Mouse (Mus musculus): ENCODE measurements around the gene Phc3. TPM values are rescaled to one million over a fixed set of nuclear protein-coding genes. Genes with fewer than 3 reads are reported as not detected.

Phc3 gene
- 10 to 100 TPM; 33.2 to 34.8 TPM for total RNA-seq (2021)

DNA sequence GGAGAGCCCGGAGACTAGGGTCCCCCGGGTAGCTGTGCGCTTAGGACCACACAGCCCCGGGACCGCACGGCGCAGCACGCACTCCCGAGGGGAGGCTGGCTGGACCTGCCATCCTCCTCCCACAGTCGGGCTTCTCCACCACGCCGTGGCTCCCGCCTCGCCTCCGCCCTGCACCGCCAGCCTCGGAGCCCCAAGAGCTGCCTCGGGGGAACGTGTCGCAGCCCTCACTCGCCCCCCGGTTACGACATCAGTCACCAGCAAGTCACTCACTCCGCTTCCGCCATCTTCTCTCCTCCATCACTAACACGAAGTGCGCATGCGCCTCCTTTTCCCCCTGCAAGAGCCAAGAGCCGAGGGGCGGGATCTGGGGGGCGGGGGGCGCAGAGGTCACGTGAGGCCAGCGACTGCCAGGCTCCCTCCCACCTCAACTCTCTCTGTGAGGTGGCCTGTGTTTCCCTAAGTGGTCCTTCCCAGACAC is at the start of gene Phc3:
Gene Phc3, minus strand, starts transcription at position 312 of the 478 bp plus-strand sequence.
- intact Hi-C loops (cut with DNase I): loop anchor here (10.0 kb wide), 2 partner anchors 166 to 364 kb away; partner anchors contain the start of gene Mynn
- DNase-seq (ENCODE audit: extremely low spot score in 1 of 2, low spot score in 2 of 2): peak; percentile 91 to 97

DNA sequence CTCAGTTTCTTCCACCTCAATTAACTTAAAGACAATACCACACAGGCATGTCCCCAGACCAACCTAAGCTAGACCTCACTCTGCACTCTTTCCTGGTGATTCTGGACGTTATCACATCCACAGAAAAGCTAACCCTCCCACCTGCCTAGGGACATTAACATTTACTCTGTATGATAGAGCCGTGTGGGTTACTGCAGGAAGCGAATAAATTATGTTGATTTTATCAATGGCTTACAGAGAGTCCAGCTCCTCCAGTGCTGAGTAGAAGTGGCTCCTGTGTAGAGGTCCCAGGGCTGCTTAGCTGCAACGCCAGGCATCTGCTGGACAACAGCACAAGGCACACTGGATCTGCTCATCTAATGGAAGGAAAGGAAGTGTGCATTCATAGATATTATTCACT is 48.4 kb upstream of the Phc3 start:
- intact Hi-C loops (cut with DNase I): no loop called here
- no peak for DNase-seq (ENCODE audit: extremely low spot score in 1 of 2, low spot score in 2 of 2)

DNA sequence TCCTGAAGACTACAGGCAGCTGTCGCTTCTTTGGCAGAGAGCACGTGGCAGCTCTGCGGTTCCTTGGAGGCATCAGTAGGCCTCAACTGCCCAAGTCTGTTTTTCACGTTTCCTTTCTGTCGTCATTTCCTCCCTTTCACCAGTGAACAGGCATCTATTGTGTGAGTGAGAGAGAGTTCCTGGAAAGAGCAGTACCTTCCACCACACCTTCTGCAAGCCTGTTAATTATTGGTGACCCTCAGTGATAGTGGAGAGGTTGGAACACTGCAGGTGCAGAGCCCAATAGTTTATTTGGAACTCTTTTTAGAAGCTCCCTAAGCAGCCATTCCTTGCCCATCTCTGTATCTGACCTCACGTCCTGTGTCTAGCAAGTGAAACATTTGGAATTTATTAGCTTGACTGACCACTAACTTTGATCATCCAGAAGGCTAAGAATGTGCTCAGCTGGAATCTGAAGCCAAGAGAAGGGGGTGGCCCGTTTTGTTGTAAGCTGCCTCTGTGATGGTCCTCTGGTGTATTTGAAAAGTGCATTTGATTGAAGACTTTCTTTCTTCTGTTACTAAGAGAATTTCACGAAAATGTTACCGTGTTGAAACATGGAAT is 47.5 kb upstream of the Phc3 start:
- intact Hi-C loops (cut with DNase I): no loop called here
- DNase-seq (ENCODE audit: extremely low spot score in 1 of 2, low spot score in 2 of 2): no peak

DNA sequence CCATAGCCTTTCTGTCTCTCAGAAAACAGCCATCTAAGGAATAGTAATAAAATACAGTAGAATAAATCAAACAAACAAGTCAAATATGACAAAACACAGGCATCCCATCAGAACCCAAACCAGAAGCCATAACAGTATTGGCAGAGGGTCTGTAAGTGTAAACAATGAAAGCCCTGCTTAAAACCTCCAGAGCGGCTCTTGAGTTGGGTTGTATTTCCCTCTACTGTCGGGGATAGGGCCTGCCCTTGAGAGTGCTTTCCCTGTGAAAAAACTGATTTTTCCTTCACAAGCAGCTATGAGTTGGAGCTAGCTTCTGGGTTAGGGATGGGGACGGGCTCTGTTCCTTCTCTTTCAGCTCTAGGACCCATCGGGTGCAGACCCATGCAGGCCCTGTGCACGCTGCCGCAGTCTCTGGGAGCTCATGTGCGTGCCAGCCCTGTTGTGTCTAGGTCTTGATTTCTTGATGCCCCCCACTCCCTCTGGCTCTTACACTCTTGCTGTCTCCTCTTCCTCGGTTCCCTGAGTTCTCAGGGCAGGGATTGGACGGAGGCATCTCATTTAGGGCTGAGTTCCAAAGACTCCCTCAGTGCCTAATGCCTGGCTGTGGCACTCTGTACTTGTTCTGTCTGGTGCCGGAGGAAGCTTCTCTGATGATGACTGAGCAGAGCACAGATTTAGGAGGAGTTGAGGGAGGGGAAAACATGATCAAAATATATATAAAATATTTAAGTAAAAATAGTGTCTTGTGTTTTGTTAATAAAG is 46.6 kb upstream of the Phc3 start:
- DNase-seq (ENCODE audit: extremely low spot score in 1 of 2, low spot score in 2 of 2): no peak
- intact Hi-C loops (cut with DNase I): no loop called here

DNA sequence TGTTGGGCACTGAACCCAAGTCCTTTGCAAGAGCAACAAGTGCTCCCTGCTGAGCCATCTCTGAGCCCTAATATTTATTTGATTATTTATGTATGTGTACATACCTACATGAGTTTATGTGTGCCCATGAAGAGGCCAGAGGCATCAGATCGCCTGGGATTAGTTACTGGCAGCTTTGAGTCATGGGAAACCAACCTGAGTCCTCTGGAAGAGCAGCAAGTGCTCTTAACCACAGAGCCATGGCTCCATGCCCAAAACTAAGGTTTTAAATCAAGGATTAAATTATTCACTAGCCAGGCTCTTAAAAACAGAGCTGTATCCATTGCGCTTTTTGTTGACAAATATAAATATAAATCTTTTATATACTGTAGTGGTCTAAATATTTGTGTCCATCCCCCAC is 45.2 kb upstream of the Phc3 start:
- DNase-seq (ENCODE audit: extremely low spot score in 1 of 2, low spot score in 2 of 2): no peak
- intact Hi-C loops (cut with DNase I): no loop called here

DNA sequence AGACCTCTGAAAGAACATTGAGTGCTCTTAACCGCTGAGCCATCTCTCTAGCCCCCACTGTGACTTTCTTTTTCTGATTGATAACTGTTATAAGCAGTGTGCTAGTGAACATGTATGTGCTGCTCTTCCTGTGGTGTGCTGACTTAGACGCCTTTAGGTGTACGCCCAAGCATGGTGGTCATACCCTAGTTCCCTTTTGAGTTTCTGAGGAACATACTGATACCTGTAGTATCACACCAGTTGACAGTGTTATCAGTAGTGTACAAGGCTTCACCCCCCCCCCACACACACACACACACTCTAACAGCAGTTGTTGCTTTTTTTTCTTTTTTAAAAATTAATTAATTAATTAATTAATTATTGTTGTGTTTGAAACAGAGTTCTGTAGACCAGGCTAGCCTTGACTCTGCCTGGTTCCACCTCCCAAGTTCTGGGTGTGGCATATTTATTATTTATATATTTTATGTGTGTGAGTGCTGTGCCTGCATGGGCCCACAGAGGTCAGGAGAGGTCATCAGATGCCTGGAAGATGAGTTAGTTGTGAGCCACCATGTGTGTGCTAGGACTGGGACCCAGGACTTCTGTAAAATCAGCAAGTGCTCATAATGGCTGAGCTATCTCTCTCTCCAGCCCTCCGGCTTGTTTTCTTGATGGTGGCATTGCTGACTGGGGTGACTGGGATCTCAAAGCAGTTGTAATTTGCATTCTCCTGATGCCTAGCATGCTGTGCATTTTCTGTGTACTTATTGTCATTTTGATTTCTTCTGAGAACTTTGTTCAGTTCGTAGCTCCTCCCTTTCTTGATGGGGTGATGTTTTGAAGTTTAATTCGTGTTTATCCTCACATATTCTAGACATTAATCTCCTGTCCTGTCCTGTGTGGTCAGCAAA is 35.4 kb upstream of the Phc3 start:
- intact Hi-C loops (cut with DNase I): no loop called here
- no peak for DNase-seq (ENCODE audit: extremely low spot score in 1 of 2, low spot score in 2 of 2)

DNA sequence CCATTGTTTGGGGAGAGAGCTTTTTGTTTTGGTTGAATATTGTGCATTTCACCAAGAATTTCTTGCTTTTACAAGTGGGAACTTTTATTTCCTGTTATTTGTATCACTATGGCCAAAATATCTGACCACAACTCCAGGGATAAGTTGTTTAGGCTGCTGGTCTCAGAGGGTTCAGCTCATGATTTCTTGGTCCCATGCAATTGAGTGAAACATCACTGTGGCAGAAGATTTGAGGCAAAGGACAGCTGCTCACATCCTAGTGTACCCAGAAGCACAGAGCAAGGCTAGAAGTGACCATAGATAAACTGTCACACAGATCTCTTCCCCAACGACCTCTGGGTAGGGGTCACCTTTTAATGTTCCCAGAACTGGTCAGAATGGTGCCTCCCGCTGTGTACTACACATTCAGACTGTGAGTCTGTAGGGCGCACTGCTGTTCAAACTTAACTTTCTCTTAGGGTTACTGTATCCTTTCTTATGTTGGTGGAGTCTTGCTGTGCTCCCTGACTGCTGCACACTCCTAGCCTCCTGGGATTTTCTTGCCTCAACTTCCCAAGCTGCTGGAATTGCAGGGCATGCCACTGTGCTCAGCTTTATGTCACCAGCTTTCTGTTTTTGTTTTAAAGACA is 31.9 kb upstream of the Phc3 start:
- intact Hi-C loops (cut with DNase I): no loop called here
- DNase-seq (ENCODE audit: extremely low spot score in 1 of 2, low spot score in 2 of 2): no peak

DNA sequence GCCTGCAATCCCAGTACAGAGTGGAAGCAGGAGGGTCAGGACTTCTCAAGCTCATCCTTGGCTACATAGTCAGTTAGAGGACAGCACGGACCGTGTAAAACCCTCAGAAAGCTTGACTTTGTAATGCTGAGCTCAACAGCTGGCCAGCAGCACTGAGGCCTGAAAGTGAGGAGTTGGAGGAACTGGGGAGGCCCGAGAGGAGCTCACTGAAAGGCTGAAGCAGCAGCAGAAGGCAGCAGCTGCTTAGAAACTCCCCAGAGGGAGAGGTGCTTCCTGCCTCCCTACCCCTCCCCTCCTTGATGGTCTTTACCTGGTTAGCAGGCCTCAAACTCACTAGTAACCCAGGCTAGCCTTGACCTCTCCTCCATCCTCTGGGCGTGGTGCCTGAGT is 30.8 kb upstream of the Phc3 start:
- no peak for DNase-seq (ENCODE audit: extremely low spot score in 1 of 2, low spot score in 2 of 2)
- intact Hi-C loops (cut with DNase I): no loop called here

DNA sequence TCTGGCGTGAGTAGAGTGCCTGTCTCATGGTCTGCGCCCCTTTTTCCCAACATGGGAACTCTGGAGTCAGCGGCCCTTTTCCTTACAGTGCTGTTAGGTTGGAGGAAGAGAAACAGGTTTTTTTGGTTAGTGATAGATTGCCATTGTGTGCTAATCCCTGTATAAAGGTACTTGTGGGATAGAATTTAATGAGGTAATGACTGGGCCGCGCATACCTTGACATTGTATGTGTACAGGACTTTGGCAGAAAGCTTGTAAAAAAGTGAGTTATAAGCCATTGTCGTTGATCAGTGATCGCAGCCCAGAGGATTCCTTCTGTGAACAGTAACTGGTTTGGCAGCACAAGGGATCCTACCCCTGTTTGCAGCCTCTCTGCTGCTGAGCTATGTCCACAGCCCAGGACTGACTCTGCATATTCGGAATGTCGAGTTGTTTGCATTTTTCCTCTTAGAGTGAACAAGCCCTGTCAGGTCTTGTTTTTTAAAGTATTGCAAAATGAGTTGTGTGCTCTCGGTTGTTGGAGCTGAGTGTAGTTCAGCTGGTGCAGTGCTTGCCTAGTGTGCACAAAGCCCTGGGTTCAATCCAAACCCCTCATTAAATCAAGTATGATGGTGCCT is 30.3 kb upstream of the Phc3 start:
- no peak for DNase-seq (ENCODE audit: extremely low spot score in 1 of 2, low spot score in 2 of 2)
- intact Hi-C loops (cut with DNase I): no loop called here

DNA sequence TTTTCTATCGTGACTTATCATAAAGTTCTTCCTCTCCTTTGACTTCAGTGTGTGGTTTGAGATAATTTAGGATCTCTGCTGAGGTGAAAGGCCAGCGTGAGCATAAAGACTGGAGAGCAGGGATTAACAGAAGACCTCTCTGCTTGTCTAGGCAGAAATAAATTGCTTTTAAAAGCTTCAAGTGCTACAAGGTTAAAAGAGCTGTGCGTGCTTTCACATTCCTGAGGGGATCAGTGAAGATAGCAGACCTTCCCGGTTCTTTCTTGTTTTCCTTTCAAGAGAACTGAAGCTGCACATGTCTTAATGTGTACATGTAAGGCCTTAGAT is 27.4 kb upstream of the Phc3 start:
- DNase-seq (ENCODE audit: extremely low spot score in 1 of 2, low spot score in 2 of 2): no peak
- intact Hi-C loops (cut with DNase I): no loop called here

DNA sequence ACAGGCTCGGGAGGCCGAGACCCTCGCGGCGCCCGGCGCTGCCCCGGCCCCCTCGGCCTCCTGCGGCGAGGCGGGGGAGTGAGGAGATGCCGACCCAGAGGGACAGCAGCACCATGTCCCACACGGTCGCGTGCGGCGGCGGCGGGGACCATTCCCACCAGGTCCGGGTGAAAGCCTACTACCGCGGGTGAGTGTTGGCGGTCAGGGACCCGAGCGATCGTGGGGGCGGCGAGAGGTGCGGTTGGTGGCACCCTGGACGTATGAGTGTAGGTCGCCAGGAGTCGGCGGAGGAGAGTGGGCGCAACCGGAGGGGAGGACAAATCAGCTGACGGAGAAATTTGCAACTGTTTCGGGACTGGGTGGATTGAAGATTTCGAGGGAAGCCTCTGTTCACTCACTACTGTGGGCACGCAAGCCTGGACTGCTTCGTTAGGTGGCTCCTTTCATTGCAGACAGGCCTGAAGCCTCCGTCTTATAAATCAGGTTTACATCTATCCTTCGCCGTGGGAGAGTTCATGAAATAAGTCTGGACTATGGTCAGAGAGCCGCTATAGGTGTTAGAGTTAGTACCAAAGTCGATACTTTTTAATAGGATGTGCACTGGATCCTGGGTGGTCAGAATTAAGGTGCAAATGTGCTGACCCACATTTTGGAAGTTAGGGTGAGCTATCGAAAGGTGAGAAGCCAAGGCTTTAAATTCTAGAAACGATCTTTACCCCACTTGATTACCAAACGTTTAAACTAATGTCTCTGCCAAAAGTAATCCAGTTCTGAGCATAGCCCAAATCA is 26.9 kb upstream of the Phc3 start:
- intact Hi-C loops (cut with DNase I): no loop called here
- peak in 1 of 2 experiments; percentile 50 for DNase-seq (ENCODE audit: extremely low spot score in 1 of 2, low spot score in 2 of 2)

DNA sequence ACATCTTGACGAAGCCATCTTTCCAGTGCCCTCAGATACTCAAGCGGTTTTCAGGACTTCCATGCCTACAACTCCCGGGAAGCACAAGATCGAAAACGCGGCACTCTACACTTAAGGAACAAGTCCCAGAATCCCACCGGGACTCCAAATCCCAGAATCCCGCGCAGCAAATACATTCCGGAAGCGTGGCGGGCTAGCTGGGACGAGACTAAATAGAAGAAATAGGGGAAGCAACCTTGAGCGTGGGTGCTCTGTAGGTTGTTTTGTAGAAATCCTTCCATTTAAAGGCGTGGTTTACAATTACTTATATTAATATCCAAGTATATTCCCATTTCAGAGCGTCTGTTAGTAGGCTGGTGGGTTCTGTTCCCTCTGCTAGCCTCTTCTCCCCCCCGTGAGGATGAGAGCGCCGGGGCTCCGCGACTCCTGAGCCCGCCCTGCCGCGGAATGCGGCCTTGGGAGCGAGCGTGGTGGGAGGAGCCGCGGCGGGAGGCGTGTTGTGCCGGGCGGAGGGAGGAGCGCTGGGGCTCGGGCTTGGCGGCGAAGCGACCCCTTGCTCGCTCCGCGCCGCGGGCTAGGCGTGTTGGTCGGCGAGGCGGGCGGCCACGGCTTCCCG is 26.2 kb upstream of the Phc3 start, which contains the start of gene Prkci:
Gene Prkci, plus strand, starts transcription at position 465 of the 616 bp plus-strand sequence.
- intact Hi-C loops (cut with DNase I): no loop called here
- peak; percentile 91 to 97 for DNase-seq (ENCODE audit: extremely low spot score in 1 of 2, low spot score in 2 of 2)

DNA sequence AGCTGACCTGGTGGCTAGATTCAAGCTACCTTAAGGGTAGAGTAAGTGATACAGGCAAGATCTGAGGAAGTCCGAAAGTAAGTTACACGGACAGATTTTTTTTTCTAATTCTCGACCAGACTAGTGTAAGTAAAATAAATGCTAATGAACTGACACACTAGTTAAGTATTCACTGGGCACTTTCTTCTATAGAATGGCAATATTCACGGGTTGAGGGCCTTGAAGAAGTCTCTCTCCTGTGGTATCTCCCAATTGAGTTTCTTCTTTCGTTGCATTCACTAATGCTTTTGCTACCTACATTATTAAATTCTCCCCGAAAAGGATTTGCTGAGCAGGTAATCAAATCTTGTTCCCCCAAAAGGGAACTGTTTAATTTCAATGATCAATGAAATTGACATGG is 25.6 kb upstream of the Phc3 start:
- intact Hi-C loops (cut with DNase I): no loop called here

DNA sequence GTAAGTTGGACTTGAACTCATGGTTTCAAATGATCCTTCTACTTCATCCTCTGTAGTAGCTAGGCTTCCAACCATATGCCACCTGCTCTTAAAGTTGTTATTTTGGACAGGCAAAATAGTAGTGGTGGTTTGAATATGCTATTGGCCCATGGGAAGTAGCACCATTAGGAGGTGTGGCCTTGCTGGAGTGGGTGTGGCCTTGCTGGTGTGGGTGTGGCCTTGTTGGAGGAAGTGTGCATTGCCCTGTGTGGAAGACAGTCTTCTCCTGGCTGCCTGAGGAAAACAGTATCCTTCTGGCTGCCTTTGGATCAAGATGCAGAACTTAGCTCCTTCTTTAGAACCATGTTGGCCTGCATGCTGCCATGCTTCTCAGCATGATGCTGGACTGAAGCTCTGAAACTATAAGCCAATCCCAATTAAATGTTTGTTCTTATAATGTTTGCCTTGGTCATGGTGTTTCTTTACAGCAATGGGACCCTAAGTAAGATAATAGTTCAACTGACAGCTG is 23.9 kb upstream of the Phc3 start:
- intact Hi-C loops (cut with DNase I): no loop called here
- DNase-seq (ENCODE audit: extremely low spot score in 1 of 2, low spot score in 2 of 2): no peak

More for the DNA sequence above, 25.6 kb upstream of the Phc3 start:
- no peak for DNase-seq (ENCODE audit: extremely low spot score in 1 of 2, low spot score in 2 of 2)

DNA sequence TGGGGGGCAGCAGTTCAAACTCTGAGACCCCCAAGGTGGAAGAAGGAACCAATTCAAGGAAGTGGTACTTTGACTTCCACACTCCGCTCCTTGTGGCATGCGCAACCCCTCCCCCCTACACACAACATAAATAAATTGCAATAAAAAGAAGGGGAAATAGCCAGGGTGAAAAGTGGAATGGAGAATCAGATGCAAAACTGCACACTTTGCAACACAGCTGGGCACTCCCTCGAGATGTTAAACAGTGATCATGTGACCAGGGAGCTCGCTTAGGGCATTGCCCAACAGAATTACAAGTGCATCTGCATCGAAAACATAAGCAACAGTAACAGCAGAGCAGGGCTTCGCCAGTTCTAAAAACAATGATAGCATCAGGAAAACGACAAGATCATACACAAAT is 22.9 kb upstream of the Phc3 start:
- no peak for DNase-seq (ENCODE audit: extremely low spot score in 1 of 2, low spot score in 2 of 2)
- intact Hi-C loops (cut with DNase I): no loop called here

DNA sequence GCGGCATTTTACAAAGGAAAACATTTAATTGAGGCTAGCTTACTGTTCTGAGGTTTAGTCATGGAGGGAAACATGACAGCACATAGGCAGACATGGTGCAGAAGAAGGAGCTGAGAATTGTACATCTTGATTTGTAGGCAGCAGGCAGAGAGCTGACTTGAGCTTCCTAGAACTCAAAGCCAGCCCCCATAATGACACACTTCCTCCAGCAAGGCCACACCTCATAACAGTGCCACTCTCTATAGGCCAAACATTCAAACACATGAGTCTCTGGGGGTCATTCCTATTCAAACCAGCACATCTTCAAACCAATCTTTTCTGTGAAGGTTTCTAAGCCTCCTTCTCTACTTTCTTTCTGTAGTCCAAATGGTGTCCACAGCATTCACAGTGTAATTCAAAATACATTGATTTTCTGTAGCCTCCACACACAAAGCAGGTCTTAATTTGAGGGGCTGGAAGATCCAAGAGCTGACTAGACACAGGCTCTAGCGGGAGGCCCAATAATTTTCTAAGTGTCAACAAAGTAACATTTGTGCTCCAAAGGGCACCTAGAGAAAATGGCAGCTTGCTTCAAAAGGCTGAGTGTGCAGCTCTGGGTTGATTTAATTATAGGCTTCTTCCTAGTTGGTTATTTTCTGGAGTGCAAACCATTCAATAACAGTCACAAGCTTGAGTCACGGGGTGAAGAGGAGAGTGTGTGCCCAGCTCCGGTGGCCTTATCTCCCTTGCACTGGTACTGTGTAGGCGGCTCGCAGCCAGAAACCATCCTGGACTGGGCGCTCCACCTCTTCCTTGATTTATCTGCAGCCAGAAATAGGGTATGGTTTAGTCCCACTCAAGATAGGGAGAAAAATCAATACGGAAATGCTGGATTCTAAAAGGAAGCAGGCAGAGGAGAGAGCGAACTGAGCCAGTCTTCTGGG is 18.4 kb upstream of the Phc3 start:
- intact Hi-C loops (cut with DNase I): no loop called here
- DNase-seq (ENCODE audit: extremely low spot score in 1 of 2, low spot score in 2 of 2): no peak
